Mouse (Mus musculus) NIH3T3 (cell line): ENCODE data around the gene Megf11.
A peak's percentile ranks its signal among the peaks of the same experiment; 100 is the strongest.

Experiments used
- DNase-seq: peaks from one replicate; pipeline ENCODE4 v3.0.0-alpha.2; 2012; ENCODE audit warnings: low read depth

Gene Megf11

GRCm38 (mm10) chr9:64605735-64606349 is 220.4 kb downstream of the Megf11 start:
- DNase-seq, result no peak

DNA sequence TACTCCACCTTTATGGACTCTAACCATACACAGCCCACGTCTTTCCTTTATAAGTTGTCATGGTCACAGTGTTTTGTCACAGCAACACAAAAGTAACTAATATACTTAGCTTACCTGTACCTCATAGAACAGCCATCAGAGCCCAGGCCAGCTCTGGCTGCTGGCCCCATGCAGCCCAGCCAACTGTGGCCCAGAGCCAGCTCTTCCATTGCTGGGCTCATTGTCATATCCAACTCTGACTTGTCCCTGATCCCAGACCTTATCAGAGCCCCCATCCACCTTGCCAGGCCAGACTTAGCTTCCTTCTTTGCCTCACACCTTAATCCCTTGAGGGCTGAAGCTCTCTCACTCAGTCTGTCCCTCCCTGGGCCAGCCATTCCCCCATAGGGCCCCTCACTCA is 221.6 kb downstream of the Megf11 start:
- no peak for DNase-seq

DNA sequence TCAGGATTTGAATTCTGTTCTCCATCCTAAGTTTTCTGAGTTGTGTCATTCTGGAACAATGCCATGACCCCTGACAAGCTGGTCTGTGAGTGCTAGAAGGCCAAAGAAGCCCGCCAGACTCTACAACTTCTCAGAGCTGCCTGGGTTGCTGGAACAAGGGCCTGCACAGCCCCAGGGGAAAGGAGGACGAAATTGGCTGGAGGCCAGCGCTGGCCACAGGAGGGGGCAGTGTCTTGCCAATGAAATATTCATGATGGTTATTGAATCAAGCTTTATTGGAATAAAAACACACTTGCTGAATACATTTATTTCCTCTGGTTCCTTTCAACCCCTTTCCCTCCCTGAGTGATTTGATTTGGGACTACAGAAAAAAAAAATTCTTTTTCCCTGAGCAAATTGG is 224.1 kb downstream of the Megf11 start:
- peak; percentile 51 for DNase-seq

DNA sequence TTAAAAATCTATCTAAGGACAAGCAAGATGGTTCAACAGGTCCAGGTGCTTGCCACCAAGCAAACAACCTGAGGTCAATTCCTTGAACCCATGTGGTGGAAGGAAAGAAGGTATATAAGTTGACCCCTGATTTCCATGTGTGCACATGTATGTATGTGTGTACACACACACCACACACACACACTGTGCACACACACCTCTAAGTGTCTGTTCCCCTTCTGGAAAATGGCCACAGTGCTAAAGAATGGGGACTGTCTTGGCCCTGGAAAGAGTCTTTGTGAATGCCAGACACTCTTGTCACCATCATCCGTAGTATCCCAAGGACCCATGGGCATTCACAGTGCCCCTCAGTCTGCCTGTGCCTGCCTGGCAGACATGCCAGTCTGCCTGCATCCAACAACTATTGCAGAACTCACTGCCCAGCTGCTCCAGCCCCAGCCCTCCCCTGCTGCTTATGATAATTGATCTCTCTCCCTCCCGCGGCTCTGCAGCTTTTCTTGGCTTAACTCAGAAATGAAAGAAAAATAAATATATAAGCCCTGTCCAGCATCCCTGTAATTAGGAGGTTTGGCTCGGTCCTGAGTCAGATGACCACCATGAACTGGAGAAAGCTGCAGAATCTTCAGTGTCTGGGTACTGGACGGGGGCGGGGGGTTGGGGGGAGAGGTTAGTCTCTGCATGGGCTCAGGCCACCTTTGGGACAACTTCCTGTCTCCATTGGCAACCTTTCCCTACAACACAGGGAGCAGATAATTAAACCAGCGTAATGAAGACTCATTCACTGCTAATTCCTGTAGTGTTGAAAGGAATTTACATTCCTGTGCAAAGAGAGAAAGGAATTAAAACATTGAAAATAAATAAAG is 226.9 kb downstream of the Megf11 start:
- peak; percentile 49 for DNase-seq

GRCm38 (mm10) chr9:64612984-64613649 is 227.7 kb downstream of the Megf11 start:
- DNase-seq, result peak; percentile 17

DNA sequence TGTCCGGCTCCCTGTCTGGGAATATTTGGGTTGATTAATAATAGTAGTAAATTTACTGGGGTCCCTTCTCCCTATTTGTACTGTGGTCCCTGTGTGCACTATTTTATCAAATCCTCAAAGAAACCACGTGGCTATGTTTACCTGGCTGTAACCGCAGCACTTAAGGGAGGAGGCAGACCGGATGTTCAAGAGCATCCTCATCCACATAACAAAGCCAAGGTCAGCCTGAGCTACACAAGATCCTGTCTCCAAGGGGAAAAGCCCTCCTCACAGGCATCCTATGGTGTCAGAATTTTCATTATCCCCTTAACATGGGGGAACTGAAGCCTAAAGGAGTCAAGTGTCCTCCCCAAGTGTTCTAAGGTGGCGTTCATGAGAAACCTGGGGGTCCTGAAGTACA is 232.0 kb downstream of the Megf11 start:
- DNase-seq, result no peak

DNA sequence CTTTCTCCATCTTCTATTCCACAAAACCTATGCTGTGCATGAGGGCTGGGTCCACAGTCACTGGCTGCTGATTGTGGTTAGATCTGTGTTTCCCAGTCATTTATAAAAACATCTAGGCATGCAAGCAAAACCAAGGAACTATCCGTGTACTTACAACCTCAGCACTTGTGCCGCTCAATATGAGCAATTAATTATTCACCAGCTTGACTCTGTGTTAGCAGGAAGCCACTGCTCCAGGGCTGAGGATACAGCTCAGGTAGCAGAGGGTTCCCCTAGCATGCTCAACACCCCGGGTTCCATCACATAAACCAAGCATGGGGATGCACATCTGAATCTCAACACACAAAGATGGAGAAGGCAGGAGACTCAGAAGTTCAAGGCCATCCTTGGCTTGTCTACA is 233.0 kb downstream of the Megf11 start:
- DNase-seq, result no peak

DNA sequence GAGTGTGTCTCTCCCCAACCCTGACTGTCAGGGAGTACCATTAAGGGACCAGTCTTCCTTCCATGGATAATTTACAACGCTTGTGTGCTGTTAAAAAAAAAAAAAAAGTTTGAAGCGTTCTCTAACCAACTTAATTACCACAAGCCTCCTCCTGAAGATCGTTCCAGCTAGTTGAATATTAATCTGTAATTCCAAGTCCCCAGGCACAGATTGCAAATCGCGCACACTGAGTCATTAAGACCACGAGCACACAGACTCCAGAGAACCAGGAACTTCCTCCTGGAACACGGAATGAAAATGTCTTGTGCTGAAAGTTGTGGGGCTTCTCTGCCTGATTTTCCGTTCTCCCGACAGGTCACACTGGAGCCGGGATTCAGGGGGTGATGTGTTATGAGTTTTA is 234.0 kb downstream of the Megf11 start:
- DNase-seq, result no peak

- peak; percentile 17 for DNase-seq
Observed at GRCm38 (mm10) chr9:64620596-64620995, 235.2 kb downstream of the Megf11 start.

- DNase-seq, result no peak
Observed at GRCm38 (mm10) chr9:64621499-64622296, 236.3 kb downstream of the Megf11 start.

DNA sequence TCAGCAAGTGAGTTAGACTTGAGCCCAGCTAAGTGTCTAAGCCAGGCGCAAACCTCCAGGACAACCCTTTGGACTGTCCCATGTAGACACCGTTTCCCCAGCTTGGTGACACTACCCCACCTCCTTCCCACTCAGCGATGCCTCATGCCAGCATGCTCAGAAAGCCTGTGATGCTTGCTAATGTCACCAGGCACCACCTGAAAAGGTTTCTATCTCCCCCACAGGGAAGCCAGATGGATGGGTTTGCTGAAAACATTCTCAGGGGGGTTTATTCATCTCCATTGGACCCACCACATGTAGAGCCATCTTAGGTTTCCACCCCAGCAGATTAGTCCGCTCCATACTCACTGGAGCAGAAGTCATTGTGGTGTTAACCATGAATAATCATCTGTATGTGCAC is 237.9 kb downstream of the Megf11 start:
- no peak for DNase-seq

- DNase-seq, result peak; percentile 83
Observed at GRCm38 (mm10) chr9:64624536-64624935, 239.1 kb downstream of the Megf11 start.

DNA sequence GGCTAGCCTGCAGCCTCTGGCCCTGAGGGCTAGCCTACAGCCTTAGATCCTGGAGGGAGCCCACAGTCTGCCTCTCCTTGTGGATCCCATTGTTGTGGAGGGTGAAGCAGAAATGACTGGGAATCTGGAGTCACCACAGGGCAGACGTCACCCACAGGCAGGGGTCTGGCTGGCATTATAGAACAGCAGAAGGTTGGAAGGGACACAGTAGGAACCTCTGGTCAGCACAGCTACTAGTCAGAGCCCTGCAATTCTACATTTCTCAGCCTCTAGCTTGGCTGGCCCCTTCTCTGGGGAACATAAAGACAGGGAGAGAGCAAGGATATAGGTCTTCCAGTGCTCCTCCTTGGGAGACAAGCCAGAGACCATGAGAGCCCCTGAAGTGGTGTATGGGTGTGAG is 244.4 kb downstream of the Megf11 start:
- DNase-seq, result no peak

DNA sequence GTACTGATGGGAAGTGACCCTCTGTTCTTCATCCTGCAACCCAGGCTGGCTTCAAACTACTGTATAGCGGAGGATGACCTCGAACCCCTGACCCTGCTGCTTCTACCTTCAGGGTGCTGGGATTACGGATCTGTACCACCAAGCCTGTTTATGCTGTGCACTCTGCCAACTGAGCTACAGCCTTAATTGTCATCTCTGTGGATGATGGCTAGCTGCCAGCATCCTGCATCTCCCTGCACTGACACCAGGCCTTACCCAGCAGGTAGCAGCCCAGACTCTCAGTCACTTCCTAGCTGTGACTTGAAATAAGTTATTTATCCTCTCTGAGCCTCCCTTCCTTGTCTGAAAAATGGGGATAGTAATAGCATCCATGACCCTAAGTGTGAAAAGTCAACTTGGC is 247.7 kb downstream of the Megf11 start:
- DNase-seq, result no peak

- DNase-seq, result no peak
Observed at GRCm38 (mm10) chr9:64636111-64636510, 250.7 kb downstream of the Megf11 start.

GRCm38 (mm10) chr9:64636961-64637360 is 251.5 kb downstream of the Megf11 start:
- DNase-seq, result no peak

DNA sequence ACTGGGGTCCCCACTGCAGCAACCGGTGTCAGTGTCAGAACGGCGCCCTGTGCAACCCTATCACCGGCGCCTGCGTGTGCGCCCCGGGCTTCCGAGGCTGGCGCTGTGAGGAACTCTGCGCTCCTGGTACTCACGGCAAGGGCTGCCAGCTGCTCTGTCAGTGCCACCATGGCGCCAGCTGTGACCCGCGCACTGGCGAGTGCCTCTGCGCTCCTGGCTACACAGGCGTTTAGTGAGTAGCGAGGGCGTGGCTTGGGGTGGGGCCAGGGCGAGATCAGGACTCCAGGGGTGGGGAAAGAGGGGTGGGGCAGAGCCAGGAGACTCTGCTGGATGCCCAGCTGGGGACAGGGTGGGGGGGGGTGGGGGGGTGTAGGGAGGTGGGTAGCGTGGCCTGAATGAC is 252.8 kb downstream of the Megf11 start:
- DNase-seq, result peak; percentile 8

- DNase-seq, result peak; percentile 67
Observed at GRCm38 (mm10) chr9:64639664-64640063, 254.2 kb downstream of the Megf11 start.

DNA sequence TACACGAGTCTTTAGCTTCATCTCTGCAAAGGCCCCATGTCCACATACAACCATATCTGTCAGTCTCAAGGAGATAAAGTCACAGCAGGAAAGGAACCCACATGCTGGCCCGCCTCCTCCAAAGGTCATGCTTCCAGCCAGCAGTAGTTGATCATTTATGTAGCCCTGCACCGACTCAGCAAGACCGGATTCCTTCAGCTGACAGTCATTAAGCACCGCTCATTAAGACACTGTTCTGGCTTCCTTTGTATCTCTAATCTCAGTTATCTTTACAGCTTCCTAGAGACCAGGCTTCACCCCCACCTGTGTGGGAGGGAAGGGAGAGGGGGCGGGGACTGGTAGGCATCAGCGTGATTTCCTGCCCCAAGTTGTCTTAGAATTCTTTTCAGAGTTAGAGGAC is 258.7 kb downstream of the Megf11 start:
- no peak for DNase-seq

- DNase-seq, result no peak
Observed at GRCm38 (mm10) chr9:64645462-64645861, 260.0 kb downstream of the Megf11 start.

DNA sequence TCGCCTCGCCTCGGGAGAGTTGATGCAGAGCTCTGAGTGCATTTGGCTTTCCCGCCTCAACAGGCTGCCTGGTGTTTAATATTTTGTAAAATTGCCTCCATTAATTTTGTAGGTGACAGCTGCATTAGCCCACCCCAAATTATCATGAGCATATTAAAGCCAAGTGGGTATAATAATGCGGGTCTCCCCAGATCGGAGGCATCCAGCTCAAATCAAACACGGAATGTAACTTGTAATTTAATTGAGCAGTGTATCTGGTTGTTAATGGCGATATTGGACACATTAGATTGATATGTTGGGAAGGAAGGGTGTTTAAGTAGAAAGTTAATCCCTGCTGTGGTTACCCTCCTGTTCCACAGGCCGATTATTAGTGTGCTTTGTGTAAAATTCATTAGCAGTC is 264.0 kb downstream of the Megf11 start:
- DNase-seq, result no peak

DNA sequence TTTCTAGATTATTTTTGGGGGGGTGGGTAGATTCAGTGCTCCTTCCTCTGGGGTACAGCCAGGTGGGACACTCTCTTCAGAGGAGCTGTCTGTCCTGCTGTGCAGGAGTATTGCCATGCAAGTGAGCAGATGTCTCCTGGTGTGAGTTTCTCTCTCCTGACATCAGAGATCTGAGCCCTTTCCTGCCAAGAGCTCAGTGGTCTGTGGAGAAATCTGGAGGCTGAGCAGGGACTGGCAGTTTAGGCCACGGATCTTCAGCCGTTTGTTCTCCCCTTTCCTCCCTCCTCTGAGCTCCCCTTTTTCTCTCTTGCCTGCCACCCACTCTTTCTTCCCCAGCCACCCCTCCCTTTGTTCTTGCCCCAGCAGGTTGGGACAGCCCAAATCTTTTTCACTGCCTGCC is 264.5 kb downstream of the Megf11 start:
- DNase-seq, result no peak
